Mouse (Mus musculus) E14TG2a.4 (cell line): ENCODE data around the gene Tedc2.

Experiments
- H3K27me3 ChIP-seq: 2 replicates; pipeline ENCODE4 v1.6.1; 2014; ENCODE audit warnings: low read length, control low read depth; ENCODE audit not compliant: insufficient read depth
- H3K36me3 ChIP-seq: 2 replicates; pipeline ENCODE4 v1.6.1; 2014; ENCODE audit warnings: low read length, control low read depth; ENCODE audit not compliant: insufficient read depth
- H3K4me1 ChIP-seq: replicated peaks from 2 replicates; pipeline ENCODE4 v1.6.1; 2014; ENCODE audit warnings: low read depth, low read length, control low read depth
- H3K4me3 ChIP-seq: replicated peaks from 2 replicates; pipeline ENCODE4 v1.5.1; 2014; ENCODE audit warnings: mild to moderate bottlenecking, low read length
- H3K9me3 ChIP-seq: 2 replicates; pipeline ENCODE4 v1.6.1; 2014; ENCODE audit warnings: low read length, control low read depth
- CTCF ChIP-seq: conservative IDR thresholded peaks from 2 replicates; pipeline ENCODE4 v1.5.1; 2014; ENCODE audit warnings: low read length
- NANOG ChIP-seq: IDR thresholded peaks from 2 replicates; pipeline ENCODE4 v1.6.1; 2014; ENCODE audit warnings: borderline replicate concordance, low read length, mixed read lengths
- POU5F1 ChIP-seq: IDR thresholded peaks from 2 replicates; pipeline ENCODE4 v1.6.1; 2014; ENCODE audit warnings: low read length, borderline replicate concordance

Gene Tedc2

GRCm38 (mm10) chr17:24250988-24251319 lies 30.3 kb upstream of the Tedc2 start:
- H3K9me3 ChIP-seq = peaks cover 5% of the 10 kb centered on the region
- no peaks in the 10 kb centered on the region for H3K27me3 ChIP-seq
- H3K4me1 ChIP-seq = peaks cover 38% of the 10 kb centered on the region
- H3K4me3 ChIP-seq = peak overlapping the region; percentile 96
- TF ChIP-seq CTCF = no peak
- TF ChIP-seq POU5F1 = no peak
- no peak for TF ChIP-seq NANOG
- H3K36me3 ChIP-seq = peaks cover 37% of the 10 kb centered on the region

GRCm38 (mm10) chr17:24248641-24249040 lies 28.0 kb upstream of the Tedc2 start:
- peaks cover 55% of the 10 kb centered on the region for H3K36me3 ChIP-seq
- TF ChIP-seq CTCF (peak; percentile 66), NANOG (no peak), POU5F1 (no peak)
- peaks cover 48% of the 10 kb centered on the region for H3K4me1 ChIP-seq
- H3K27me3 ChIP-seq = no peaks in the 10 kb centered on the region
- H3K9me3 ChIP-seq = peaks cover 5% of the 10 kb centered on the region
- H3K4me3 ChIP-seq = no peak overlapping the region

GRCm38 (mm10) chr17:24244061-24244460 lies 23.4 kb upstream of the Tedc2 start:
- H3K4me1 ChIP-seq = peaks cover 31% of the 10 kb centered on the region
- no peaks in the 10 kb centered on the region for H3K27me3 ChIP-seq
- H3K4me3 ChIP-seq = no peak overlapping the region
- peaks cover 93% of the 10 kb centered on the region for H3K36me3 ChIP-seq
- TF ChIP-seq POU5F1 = no peak
- no peak for TF ChIP-seq CTCF
- no peak for TF ChIP-seq NANOG
- H3K9me3 ChIP-seq = peaks cover 7% of the 10 kb centered on the region; the same call in 1 of the 2 replicates

- TF ChIP-seq NANOG (no peak), CTCF (peak; percentile 41)
- peaks cover 93% of the 10 kb centered on the region for H3K36me3 ChIP-seq
- no peak overlapping the region for H3K4me3 ChIP-seq
- H3K9me3 ChIP-seq = peaks cover 7% of the 10 kb centered on the region; the same call in 1 of the 2 replicates
- H3K4me1 ChIP-seq = peaks cover 28% of the 10 kb centered on the region
- no peaks in the 10 kb centered on the region for H3K27me3 ChIP-seq
Observed at GRCm38 (mm10) chr17:24243311-24243969, 22.8 kb upstream of the Tedc2 start.

GRCm38 (mm10) chr17:24236921-24237320 lies 16.3 kb upstream of the Tedc2 start:
- H3K9me3 ChIP-seq = peaks cover 7% of the 10 kb centered on the region; the same call in 1 of the 2 replicates
- H3K4me3 ChIP-seq = no peak overlapping the region
- peaks cover 25% of the 10 kb centered on the region for H3K4me1 ChIP-seq
- no peak for TF ChIP-seq POU5F1
- no peak for TF ChIP-seq NANOG
- no peaks in the 10 kb centered on the region for H3K27me3 ChIP-seq
- peaks cover 99% of the 10 kb centered on the region for H3K36me3 ChIP-seq

- Histone ChIP-seq H3K4me3 (no peak overlapping the region), H3K27me3 (no peaks in the 10 kb centered on the region), H3K9me3 (peaks cover 7% of the 10 kb centered on the region; the same call in 1 of the 2 replicates), H3K36me3 (peaks cover 99% of the 10 kb centered on the region), H3K4me1 (peaks cover 29% of the 10 kb centered on the region)
- no peak for TF ChIP-seq NANOG
- TF ChIP-seq POU5F1 = no peak
- TF ChIP-seq CTCF = no peak
Observed at GRCm38 (mm10) chr17:24236479-24236878, 15.8 kb upstream of the Tedc2 start.

- Histone ChIP-seq H3K4me3 (no peak overlapping the region), H3K4me1 (peaks cover 49% of the 10 kb centered on the region), H3K27me3 (no peaks in the 10 kb centered on the region), H3K36me3 (peaks cover 89% of the 10 kb centered on the region), H3K9me3 (no peaks in the 10 kb centered on the region)
- TF ChIP-seq CTCF (no peak), POU5F1 (no peak), NANOG (no peak)
Observed at GRCm38 (mm10) chr17:24227941-24228340, 7.3 kb upstream of the Tedc2 start.

- H3K27me3 ChIP-seq = no peaks in the 10 kb centered on the region
- no peak for TF ChIP-seq NANOG
- no peak for TF ChIP-seq CTCF
- no peak for TF ChIP-seq POU5F1
- no peaks in the 10 kb centered on the region for H3K9me3 ChIP-seq
- H3K4me3 ChIP-seq = no peak overlapping the region
- peaks cover 54% of the 10 kb centered on the region for H3K4me1 ChIP-seq
- peaks cover 89% of the 10 kb centered on the region for H3K36me3 ChIP-seq
Observed at GRCm38 (mm10) chr17:24226721-24227120, 6.1 kb upstream of the Tedc2 start.

GRCm38 (mm10) chr17:24225851-24226250 lies 5.2 kb upstream of the Tedc2 start:
- Histone ChIP-seq H3K4me3 (no peak overlapping the region), H3K27me3 (no peaks in the 10 kb centered on the region), H3K36me3 (peaks cover 83% of the 10 kb centered on the region), H3K4me1 (peaks cover 57% of the 10 kb centered on the region), H3K9me3 (no peaks in the 10 kb centered on the region)
- TF ChIP-seq NANOG (no peak), CTCF (no peak), POU5F1 (no peak)
